Mouse (Mus musculus) c-Kit-positive CD71-positive TER-119-positive erythroid progenitor cells, embryonic 14.5 days (primary cell): ENCODE data around the gene Nom1.
"Not testable (repeated sequence)": the region's sequence is repeated elsewhere in the genome, so short reads cannot be mapped to it uniquely, and the experiment has no call there.

Source experiments
- DNase-seq: peaks from one replicate; pipeline ENCODE4 v3.0.0-alpha.2; 2013; ENCODE audit warnings: low spot score

The Nom1 gene

DNA sequence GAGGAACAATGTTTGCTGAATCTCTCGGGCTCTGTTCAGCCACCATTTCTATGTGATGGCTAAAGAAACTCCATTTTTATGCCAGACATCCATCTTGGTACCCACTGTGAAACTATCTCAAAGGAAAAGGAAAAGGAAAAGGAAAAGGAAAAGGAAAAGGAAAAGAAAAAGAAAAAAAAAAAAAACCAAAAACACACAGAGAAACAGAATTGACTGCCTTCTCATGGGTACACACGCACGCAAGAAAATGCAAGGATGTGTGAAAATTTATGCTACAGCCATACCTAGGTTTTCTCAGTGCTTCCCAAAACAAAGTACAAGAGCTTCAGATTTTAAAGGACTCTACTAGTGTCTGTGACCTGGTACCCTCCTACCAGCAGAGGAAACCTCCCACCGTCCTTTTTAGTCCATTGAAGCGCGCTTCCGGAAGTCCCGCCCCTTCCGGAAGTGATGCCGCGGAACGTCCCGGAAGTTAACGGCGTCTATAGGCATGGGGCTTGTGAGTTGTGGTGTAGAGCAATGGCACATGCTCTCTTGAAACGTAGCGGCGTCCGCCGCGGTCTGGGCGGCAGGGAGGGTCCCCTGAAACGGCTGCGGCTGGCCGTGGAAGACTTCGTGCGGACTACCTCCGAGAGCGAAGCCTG lies at the start of gene Nom1:
TSS of gene Nom1 (plus strand) at position 437 of the 644 bp plus-strand sequence.
- peak; percentile 88 for DNase-seq

DNA sequence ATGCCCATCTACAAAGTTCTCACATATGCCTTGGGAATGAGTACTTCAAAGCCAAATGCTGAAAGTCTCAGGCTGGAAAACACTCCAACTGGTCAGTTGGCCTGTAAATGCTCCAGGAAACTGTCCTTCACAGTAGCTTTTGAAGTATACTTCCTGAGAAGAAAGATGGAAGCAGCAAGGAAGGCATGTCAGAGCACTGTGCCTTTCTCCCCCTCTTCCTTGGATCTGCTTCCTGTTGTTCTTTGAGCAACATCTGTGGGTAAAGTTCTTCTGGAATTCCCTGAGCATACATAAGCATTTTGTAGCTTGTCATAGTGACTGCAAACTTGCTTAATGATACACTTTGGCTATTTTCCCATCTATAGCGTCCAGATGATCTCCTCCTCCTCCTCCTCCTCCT lies 46.9 kb upstream of the Nom1 start:
- DNase-seq = no peak

DNA sequence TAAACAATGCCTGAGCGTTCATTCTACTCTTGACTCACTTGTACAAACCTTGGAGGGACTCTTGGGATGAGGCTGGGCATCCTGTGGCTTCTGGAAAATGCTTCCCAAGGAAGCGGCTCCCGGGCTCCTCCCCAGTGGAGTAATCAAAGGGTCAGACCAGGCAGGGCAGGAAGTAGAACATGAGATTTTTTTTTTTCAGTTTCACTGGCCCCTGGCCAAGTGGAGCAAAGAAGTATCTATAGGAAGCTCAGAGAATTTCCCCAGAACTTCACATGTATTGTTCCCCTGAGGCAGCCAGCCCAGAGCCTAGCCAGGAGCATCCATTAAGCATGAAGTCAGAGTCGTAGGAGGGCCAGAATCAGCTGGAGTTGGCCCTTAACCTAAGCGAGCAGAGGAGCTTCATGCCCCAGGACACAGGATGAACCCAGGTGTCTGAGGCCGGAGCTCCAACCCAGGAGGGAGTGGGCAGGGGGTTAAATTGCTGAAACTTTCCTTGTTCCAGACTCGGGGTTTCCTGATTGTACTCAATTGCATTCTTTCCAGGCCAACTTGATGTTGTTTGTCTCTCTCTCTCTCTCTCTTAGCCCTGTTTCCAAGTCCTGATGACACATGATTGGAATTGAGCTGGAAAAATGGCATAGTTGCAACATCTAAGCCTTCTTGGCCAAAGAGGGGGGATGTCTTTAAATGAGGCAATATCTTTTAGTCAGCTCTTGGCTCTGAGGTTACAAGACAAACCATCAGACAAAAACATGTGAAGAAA lies 46.1 kb upstream of the Nom1 start:
- DNase-seq = no peak

GRCm38 (mm10) chr5:29388944-29389765 lies 45.3 kb upstream of the Nom1 start:
- DNase-seq = peak; percentile 60

GRCm38 (mm10) chr5:29398427-29398826 lies 36.0 kb upstream of the Nom1 start:
- DNase-seq = no peak

DNA sequence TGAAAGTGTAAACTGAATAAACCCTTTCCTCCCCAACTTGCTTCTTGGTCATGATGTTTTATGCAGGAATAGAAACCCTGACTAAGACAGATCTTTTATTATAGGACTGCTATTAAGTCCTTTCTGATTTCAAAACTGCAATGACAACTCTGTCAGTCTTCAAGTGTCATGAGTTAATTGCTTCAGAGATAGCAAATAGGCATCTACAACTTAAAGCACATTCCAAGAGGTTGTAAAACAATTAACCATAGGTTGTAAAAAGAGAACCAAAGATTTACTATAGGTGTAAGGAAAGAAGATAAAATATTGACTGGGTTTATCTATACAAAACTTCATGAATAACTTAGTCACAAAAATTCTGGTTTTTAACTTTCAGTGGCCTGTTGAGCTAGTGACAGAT lies 23.6 kb upstream of the Nom1 start:
- DNase-seq = no peak

- no peak for DNase-seq
Measured at GRCm38 (mm10) chr5:29413041-29413440, 21.4 kb upstream of the Nom1 start.

GRCm38 (mm10) chr5:29423330-29423729 lies 11.1 kb upstream of the Nom1 start:
- not testable (repeated sequence) for DNase-seq

DNA sequence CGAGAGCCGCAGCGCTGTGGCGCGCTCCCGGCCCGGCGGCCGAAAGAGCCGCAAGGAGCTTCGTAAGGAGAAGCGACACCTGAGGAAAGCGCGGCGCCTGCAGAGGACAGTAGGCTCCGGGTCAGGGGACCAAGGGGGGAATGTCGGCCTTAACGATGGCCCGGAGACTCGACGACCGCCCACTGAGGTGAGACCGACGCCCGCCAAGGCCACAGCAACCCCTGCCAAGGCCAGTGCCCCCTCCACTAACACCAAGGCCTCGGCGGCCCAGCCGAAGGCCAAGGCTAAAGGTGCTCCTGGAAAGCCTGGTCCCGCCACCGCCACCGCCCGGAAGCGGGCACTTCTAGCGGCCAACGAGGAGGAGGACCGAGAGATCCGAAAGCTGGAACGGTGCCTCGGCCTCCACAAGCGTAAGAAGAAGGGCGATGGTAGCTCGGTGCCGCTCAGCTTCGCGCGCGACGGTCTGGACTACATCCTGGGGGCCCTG lies 451 bp downstream of the Nom1 start:
- peak; percentile 37 for DNase-seq

DNA sequence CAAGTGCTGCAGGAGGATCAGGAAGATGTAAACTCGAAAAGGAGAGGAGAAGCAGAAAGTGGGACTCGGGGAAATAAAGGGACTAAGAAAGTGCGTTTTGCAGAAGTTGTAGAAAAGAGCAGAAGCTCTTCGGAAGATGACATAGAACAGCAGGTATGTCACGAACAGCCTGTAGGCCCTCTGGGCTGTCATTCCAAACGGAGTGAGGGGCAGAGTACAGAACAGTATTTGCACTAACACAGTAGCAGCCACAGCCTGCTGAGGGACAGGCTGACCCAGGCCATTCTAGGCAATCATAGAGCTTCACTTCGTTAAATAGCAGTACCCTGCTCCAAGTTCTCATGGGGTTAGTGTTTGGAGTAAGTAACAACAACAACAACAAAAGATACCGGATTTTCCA lies 1.0 kb downstream of the Nom1 start:
- no peak for DNase-seq

GRCm38 (mm10) chr5:29436728-29437127 lies 2.3 kb downstream of the Nom1 start:
- not testable (repeated sequence) for DNase-seq

- no peak for DNase-seq
Measured at GRCm38 (mm10) chr5:29445275-29445674, 10.8 kb downstream of the Nom1 start.

DNA sequence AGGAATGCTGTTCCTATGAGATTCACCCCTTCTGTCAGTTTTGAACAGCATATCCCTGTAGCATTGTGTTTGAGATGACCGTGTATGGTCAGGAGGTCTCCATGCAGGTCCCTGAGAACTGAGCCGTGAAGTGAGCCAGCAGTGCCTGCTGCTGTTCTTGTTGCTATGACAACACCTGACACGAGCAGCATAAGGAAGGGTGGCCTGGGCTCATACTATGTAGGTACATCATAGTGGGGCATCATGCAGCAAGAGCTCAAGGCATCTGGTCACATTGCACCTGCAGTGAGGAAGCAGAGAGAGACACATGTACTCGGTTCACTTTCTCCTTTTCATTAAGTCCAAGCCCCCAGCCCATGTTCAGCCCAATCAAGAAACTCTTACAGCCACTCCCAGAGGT lies 17.9 kb downstream of the Nom1 start:
- DNase-seq = no peak

DNA sequence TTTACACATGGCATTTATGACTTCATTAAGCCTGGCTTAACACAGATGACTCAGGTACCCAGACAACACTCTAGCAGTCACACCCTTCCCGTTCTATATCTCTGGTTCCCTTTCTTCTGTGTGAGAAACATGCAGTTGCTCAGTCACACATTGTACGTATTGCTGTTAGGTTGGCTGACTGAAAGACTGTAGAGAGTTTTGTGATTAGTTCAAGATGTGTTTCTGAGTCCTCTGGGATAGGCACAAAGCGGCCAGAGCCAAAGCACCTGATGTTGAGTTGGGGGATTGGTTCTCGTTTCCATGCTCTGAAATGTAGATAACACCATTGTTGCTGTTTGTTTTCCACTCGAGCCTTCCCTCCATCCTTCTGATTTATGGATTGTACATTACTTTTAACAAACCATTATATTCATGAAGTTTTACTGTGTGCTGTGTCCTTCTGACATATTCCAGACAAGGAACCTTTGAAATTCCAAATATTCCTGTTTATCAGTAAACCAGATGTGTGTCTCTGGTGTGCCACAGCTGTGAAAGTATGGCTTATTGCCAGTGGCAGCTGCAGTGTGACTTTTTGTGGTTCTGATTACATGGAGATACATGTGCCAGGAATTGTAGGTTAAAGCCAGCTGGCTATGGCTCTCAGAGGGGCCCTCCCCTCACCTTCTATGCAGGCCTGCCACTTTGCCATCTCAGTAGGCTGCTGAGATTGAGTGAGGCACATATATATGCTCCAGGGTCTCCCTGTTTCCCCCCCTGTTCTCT lies 22.6 kb downstream of the Nom1 start:
- no peak for DNase-seq

- DNase-seq = no peak
Measured at GRCm38 (mm10) chr5:29462943-29463686, 28.7 kb downstream of the Nom1 start.

DNA sequence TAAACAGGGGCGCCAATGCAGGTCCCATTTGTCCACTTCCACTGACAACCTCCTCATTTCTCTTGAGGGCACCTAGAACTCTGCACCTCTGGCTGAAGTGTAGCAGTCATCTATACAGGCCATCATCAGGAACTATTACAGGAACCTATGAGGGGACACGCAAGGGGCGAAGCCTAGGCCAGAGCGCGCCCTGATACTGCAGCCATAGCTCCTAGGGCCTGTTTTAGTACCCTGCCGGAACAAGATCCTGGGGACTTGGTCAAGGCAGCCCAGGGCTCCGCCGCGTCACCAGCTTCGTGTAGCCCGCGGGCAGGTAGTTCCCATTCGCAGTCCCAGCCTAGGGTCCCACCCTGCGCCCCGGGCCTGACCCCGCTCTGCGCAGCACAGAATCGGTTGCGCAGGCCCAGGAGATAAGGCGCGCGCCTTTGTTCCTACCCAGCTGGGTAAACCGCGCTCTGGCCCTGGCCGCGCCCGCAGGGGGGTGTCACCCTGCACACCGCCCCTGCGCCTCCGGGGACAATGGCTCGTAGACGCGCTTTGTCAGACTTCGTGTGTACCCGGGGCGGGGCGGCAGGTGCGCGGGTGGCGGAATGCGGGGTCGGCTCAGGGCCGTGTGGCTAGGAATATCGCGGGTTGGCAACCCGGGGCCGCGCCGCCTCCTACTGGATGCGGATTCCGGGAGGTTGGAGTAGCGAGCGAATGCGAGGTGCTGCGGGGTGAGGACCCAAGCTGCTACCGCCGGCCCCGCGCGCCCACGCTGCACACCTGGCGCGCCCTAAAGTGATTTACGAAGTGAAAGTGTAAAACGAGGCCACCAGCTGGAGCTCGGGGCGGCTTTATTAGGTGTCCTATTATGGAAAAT lies 33.3 kb downstream of the Nom1 start:
- no peak for DNase-seq

DNA sequence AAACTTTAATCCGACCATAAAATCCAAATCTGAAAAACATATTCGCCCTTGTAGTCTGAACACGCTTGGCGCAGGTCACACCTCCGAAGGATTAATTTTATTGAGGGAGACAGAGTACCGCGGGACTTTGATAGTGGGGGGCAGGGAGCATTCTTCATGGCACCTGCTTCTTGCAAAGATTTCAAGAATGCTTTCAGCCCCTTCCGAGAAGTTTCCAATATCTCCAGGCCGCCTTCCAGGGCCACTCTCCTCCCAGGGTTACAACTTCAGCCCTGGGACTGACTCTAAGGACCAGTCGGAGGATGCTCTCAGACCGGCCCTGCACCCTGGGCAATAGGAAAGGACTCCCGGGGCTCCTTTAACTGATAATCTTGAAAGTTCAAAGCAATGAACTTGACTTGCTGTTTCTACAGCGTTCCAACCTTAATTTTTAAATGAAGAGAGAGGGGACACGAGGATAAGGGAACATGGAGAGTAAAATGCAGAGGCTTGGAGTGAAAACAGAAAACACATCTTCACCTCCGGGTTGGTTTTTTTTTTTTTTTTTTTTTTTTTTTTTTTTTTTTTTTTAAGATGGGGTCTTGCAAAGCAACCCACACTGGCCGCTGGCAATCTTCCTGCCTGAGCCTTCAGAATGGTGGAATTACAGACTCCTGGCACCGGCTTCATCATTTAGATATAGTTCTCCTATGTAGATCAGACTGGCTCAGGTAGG lies 34.0 kb downstream of the Nom1 start:
- no peak for DNase-seq

DNA sequence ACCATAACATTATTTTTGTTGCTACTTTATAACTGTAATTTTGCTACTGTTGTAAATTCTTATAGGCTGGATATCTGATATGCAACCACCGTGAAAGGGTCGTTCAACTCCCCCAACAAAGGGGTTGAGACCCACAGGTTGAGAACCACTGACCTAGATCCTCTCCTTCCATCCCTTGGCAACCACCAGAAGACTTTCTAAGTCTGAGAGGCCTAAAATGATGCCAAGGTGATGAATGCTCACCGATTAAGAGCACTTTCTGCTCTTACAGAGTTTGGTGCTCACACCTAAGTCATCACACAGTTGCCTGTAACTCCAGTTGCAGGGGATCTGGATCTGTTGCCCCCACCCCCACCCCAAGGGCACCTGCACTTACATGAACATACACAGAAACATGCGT lies 35.0 kb downstream of the Nom1 start:
- no peak for DNase-seq

GRCm38 (mm10) chr5:29470271-29470670 lies 35.8 kb downstream of the Nom1 start:
- no peak for DNase-seq
